Mouse (Mus musculus) C3H10T1/2 (cell line): Measurements from ENCODE around the gene Igtp. TPM values are rescaled to one million over a fixed set of nuclear protein-coding genes. Genes with fewer than 3 reads are reported as not detected.

ENCODE experiments used
- polyA plus RNA-seq, 2 experiments: library from polyadenylated mRNA; unstranded; fragments of >200 nt; fragmentation: generic; extraction: Trizol; gene quantifications; one replicate each; pipeline ENCODE4 v1.2.1; 2012; ENCODE audit warnings: missing spikeins in 2 of 2

Igtp gene
- 1 to 10 TPM in 1 of 2 experiments, under 1 TPM in 1; 0.16 to 7.9 TPM for polyA plus RNA-seq

DNA sequence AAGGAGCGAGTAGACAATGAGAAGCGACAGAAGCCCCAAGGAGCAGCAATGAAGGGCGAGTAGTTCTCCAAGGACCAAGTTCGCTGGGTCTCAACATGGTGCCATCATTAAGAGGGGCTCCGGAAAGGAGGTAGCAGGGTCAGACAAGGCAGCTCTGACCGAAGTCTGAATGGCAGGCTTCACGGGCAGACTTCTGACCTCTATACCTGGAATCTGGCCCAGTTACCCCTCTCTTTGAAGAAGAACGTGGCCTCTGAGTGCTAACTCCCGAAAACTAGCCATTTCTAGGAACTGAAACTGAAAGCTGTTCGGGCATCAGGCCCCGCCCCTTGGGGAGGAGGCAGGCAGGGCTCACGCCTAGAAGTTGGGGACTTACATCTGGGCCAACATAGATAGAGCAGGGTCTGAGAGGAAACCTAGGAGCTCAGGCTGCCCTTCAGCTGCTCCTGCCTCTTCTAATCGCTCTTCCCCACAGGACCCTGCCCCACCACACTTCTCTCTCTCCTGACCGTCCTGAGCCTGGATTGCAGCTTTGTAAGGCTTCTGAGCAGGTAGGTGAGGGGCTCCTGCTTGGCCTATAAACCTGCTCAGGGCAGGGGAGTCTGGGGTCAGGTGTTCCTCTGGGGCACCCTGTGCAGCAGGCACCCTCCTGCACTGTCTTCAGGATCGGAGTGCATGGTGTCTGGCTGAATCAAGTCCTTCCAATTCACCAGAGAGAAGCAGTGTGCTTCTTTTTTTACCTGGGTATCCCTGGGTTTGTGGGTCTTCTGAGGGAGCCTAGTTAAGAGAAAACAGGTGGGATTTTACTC is at the start of gene Igtp, which contains the start of gene Irgm2:
TSS of gene Igtp (plus strand) at position 328 of the 809 bp plus-strand sequence.
TSS of gene Irgm2 (plus strand) at position 390 of the 809 bp plus-strand sequence.

GRCm38 (mm10) chr11:58168167-58168915 is 31.0 kb upstream of the Igtp start, which contains the start of gene Gemin5:
Gene Gemin5 (minus strand): TSS chr11:58168539.

GRCm38 (mm10) chr11:58171459-58172091 is 27.8 kb upstream of the Igtp start, which contains the start of gene Mrpl22:
Gene Mrpl22 (plus strand): TSS chr11:58171661.

Other genes with a start within 250 kb of the Igtp start
- gene Larp1, start 190.5 kb upstream of the Igtp start, polyA plus RNA-seq = 10 to 100 TPM; 24.0 to 39.7 TPM
- under 1 TPM in 1 of 2 experiments, not detected in 1; 0.47 TPM for gene Gm12248, start 106.4 kb upstream of the Igtp start, polyA plus RNA-seq
- 10 to 100 TPM; 15.6 to 60.4 TPM for gene Cnot8, start 95.4 kb upstream of the Igtp start, polyA plus RNA-seq
- 10 to 100 TPM; 11.4 to 12.9 TPM for gene Gemin5, start 31.0 kb upstream of the Igtp start, polyA plus RNA-seq
- 10 to 100 TPM; 47.0 to 74.8 TPM for gene Mrpl22, start 27.9 kb upstream of the Igtp start, polyA plus RNA-seq
- 1 to 10 TPM in 1 of 2 experiments, under 1 TPM in 1; 0.04 to 2.9 TPM for gene Irgm2, start 62 bp downstream of the Igtp start, polyA plus RNA-seq
- gene 4930438A08Rik, start 75.2 kb downstream of the Igtp start, polyA plus RNA-seq = not detected
- gene Zfp692, start 107.5 kb downstream of the Igtp start, polyA plus RNA-seq = 10 to 100 TPM in 1 of 2 experiments, 1 to 10 TPM in 1; 4.4 to 10.7 TPM
- gene Zfp672, start 130.8 kb downstream of the Igtp start, polyA plus RNA-seq = 10 to 100 TPM; 15.1 to 17.3 TPM
- 10 to 100 TPM; 17.9 to 33.6 TPM for gene Sh3bp5l, start 131.2 kb downstream of the Igtp start, polyA plus RNA-seq
- not detected for gene Lypd8, start 179.5 kb downstream of the Igtp start, polyA plus RNA-seq
- not detected for gene 1810065E05Rik, start 221.6 kb downstream of the Igtp start, polyA plus RNA-seq
- not detected for gene Gm12253, start 233.0 kb downstream of the Igtp start, polyA plus RNA-seq